Mouse (Mus musculus) fat pad, adult 2 months (tissue): Measurements from ENCODE around the gene Styxl1.

Source experiments
- DNase-seq: peaks from one replicate; pipeline ENCODE4 v3.0.0-alpha.2; 2011; ENCODE audit warnings: low read depth, low spot score; ENCODE audit errors: extremely low read depth

The Styxl1 gene

DNA sequence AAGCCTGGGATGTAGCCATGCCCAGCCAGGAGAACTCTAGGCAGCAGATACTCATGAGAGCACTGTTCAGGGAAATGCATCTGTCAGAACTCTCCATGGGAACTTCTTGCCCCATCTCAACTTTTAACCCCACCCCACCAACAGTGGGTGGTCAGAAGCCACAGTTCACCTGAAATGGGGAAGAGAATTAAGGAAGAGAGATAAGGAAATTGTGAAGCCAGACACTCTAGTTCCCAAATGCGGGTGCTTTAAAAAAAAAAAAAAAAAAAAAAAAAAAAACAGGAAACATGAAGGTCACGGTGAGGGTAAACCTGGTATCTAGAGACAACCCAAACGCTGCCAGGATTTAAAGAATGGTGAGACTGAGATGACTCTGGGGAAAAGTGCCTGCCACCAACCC lies 5.7 kb downstream of the Styxl1 start:
- no peak for DNase-seq

DNA sequence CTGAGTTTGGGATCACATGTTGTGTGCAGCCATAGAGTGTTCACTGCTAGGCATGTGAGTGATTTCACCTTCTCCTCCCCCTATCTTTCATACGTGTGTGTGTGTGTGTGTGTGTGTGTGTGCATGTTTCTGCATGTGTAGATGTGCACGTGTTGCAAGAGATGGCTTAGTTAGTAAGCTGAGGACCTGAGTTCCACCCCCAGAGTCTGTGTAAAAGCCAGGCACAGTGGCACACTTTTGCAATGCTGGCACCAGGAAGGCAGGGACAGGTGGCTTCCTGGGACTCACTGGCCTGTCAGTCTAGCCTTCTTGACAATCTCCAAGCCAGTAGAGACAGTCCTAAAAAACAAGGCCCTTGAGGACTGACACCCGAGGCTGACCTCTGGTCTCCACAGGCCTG lies 13.2 kb downstream of the Styxl1 start:
- DNase-seq = peak; percentile 83

GRCm38 (mm10) chr5:135763526-135763925 lies 14.7 kb downstream of the Styxl1 start:
- no peak for DNase-seq

- DNase-seq = no peak
Measured at GRCm38 (mm10) chr5:135761881-135762280, 16.3 kb downstream of the Styxl1 start.

- no peak for DNase-seq
Measured at GRCm38 (mm10) chr5:135751595-135751994, 26.6 kb downstream of the Styxl1 start.

DNA sequence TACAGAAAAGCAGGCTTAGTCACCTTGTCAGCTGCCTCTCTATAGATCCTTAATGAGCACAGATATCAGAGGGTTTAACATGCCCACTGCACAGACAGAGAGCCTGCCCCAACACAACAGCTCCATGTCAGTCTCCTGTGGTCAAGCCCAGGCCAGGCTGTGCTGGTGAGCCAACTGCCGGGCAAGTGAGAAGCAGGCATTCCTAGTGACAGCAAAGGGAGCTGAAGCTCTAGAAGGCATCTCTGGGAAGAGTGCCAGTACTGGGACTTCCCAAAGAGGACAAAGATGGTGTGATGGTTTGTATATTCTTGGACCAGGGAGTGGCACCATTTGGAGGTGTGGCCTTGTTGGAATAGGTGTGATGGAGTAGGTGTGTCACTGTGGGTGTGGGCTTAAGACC lies 27.1 kb downstream of the Styxl1 start:
- DNase-seq = no peak

GRCm38 (mm10) chr5:135744742-135745141 lies 33.4 kb downstream of the Styxl1 start:
- DNase-seq = no peak

DNA sequence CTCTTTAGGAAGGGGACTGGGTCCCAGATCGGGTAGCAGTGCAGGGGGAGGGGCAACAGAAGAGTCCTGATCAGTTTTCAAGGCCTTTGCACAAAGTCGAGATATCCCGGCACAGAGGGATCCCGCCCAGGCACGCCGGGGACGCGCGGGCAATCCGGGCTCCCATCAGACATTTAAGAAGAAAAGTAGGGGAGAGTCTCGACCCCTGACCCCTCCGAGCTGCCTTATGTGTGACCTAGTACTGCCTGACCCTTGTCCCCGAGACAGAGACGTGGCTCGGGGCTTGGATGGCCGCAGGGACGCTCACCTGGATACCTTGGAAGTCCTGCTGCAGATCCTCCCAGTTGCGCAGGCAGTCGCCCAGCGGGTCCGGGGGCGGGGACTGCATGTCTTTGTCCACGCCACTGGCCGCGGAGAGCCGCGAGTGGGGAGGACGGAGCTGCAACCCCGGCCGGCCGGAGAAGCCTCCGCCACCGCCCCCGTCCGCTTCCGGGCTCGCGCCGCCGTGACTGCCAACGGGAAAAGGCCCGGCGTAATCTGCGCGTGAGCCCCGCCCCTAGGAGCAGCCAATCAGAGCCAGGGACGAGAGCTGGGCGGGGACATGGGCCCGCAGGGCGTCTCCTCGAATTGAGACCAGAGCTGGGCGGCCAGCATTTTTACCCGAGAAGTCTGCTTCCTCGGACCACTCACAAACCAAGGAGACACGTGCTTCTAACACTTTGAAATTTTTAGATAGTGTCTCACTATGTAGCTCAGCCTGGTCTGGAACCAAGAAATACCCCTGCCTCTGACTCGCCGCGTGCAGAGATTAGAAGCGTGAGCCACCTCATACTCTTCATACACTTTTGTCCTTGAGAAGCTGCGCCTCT lies 34.2 kb downstream of the Styxl1 start, which contains the start of gene Tmem120a:
Gene Tmem120a, minus strand, starts transcription at position 708 of the 869 bp plus-strand sequence.
- DNase-seq = no peak

DNA sequence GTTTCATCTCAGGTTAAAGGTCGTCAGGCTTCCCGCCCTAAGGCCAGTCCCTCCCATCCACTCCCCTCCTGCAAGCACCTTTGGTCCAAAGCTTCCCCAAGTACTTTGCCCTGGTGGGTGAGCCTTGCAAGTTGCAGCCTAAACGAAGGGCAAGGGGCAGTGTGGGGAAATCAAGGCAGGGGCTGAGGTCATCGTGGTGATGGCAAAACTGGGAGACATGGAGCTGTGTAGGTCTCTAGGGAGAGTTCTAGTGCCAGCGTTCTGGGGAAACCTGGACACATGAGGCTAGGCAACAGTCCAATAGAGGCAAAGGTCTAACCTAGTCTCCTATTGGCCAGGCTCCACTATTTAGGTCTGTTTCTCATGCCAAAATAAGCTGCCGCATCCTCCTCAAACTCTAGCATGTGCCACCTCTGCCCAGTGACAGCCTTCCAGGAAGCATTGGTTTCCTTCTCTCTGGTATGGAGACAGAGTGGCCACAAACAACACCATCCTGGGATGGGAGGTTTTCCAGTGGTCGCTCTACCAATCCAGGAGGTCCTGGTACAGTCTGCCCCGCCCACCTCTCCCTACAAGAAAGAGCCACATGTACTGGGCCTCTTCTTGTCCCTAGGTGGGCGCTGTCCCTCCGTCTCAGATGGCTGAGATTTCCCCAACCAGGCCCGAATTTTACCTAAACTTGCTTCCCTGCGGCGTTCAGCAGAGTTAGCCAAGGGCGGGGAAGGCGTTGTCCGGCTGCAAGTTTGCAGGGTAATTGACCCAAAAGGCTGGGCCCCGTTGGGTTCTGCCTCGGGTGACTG lies 35.0 kb downstream of the Styxl1 start:
- DNase-seq = no peak

DNA sequence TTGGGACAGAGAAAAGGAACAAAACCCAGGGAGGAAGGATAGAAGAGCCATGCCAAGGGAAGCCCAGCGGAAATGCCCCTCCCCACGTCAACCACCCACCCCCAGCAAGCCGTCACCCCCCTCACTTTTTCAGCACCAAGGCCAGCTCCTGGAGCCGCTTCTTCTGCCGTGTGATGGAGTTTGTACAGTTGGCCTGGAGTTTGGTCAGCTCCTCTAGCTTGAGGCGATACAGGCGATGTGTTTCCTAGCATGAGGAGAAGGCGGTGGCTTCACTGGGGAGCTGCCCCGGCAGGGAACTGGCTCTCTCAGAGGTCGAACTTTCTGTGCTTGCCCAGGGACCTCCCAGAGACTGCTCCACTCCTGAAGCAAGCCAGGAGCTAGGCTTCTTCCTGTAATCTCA lies 36.0 kb downstream of the Styxl1 start:
- no peak for DNase-seq

GRCm38 (mm10) chr5:135738266-135738665 lies 39.9 kb downstream of the Styxl1 start:
- DNase-seq = no peak

DNA sequence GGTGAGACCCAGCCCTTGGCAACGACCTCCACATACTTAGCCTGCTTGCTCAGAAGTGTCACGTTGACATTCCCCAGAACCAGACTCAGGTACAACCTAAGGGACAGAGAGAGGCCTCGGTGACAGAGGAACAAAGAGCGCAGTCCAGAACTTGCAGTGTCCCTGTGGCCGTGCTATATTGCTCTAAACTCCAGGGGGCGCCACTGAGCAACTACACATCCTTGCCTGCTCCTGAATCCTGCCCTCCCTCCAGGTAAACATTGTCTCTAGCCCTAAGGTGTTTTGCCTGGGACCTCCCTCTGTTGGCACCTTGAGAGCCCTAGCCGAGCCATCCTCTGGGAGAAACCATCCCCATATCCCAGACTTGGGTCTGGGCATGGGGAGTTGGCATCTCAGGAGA lies 41.0 kb downstream of the Styxl1 start:
- no peak for DNase-seq

DNA sequence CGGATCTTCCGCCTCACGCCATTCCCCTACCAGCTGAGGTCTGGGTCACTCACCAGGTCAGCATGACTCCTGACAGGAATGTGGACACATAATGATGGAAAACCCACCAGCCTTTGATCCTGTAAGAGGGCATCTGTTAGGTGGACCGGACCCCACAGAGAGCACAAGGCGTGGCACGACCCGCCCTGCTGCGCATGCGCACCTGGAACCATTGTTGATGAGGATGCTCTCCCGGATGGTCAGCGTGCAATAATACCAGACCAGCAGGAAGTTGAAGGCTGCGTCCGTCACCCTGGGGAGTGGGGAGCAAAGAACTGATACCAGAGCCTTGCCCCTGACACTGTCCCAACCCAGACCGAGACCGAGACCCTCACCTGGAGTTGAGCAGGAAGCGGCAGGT lies 41.6 kb downstream of the Styxl1 start:
- no peak for DNase-seq

GRCm38 (mm10) chr5:135735741-135736140 lies 42.4 kb downstream of the Styxl1 start:
- no peak for DNase-seq

- no peak for DNase-seq
Measured at GRCm38 (mm10) chr5:135734057-135734680, 44.0 kb downstream of the Styxl1 start.

GRCm38 (mm10) chr5:135733071-135733470 lies 45.1 kb downstream of the Styxl1 start:
- DNase-seq = no peak

DNA sequence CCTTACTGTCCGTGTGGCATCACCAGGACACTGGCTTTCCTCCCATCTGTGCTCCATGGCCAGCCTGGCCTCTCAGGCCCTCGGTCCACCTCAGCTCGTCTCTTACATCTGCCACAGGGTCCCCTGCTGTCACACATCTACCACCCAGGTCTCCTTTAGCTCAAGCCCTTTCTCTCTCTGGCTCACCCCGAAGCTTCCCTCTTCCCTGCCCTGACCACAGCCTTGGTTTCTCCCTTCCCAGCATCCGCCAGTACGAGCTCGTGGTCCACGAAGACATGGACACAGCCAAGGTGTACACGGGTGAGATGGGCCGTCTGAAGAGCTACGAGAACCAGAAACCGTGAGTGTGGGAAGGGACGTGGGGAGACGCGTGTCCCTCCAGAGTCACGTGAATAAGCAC lies 46.9 kb downstream of the Styxl1 start:
- no peak for DNase-seq

- DNase-seq = no peak
Measured at GRCm38 (mm10) chr5:135730916-135731315, 47.3 kb downstream of the Styxl1 start.

GRCm38 (mm10) chr5:135730278-135730677 lies 47.9 kb downstream of the Styxl1 start:
- DNase-seq = no peak

DNA sequence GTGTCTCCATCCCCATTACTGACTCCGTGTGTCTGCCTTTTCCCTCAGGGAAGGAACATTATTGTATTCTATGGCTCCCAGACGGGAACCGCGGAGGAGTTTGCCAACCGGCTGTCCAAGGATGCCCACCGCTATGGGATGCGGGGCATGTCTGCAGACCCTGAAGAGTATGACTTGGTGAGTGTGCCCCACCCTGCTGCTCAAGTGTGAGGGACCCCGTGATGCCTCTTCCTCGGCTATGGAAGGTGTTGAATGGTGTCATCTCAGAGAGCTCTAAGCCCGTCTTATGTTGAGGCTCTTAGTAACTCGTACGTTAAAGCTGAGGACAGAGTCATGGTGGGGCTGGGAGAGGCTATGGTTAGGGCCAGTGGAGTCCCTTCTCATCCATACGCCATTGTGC lies 48.8 kb downstream of the Styxl1 start:
- no peak for DNase-seq

GRCm38 (mm10) chr5:135728361-135728760 lies 49.8 kb downstream of the Styxl1 start:
- no peak for DNase-seq

GRCm38 (mm10) chr5:135727871-135728270 lies 50.3 kb downstream of the Styxl1 start:
- no peak for DNase-seq
